Mouse (Mus musculus): ENCODE measurements around the gene Lamtor4.

DNA sequence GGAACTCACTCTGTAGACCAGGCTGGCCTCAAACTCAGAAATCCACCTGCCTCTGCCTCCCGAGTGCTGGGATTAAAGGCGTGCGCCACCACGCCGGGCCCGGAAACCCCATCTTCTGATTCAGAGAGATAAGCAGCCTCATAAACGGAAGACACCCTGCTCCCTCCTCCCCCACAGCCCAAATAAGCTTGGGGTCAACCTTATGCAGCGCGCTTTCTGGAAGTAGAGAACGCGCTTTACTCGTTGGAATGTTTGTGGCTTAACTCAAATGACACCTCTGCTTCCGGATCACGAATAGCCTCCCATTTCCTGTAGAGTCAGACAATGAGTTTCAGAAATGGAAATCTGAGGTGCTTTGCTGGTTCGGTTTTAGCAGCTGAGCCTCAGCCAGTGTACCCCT is 25.5 kb downstream of the Lamtor4 start:
- TF ChIP-seq CTCF (IDR thresholded peaks at IDR 0.05; ENCODE audit: low read depth) (no peak), EP300 (IDR thresholded peaks at IDR 0.05; ENCODE audit: low read depth) (no peak)
